Mouse (Mus musculus) stomach, embryonic 14.5 days (tissue): Measurements from ENCODE around the gene Cep112. TPM values are rescaled to one million over a fixed set of nuclear protein-coding genes. Genes with fewer than 3 reads are reported as not detected.

Experiments used
- ATAC-seq: fragments of 200-750 bp; cut with Nextera tagmentation; 2 replicates; pipeline ENCODE4 v1.8.0; 2017; ENCODE audit warnings: low read depth, moderate TSS enrichment; ENCODE audit not compliant: insufficient number of reproducible peaks, insufficient read depth, low FRiP score
- H3K27ac ChIP-seq: fragments of 300-500 bp; sonication (generic); 2 replicates; pipeline ENCODE4 v1.5.1; 2014; ENCODE audit warnings: mild to moderate bottlenecking, low read length, moderate library complexity, mixed read lengths
- H3K27me3 ChIP-seq: fragments of 300-500 bp; sonication (generic); 2 replicates; pipeline ENCODE4 v1.6.1; 2014; ENCODE audit warnings: low read length, control low read depth, mixed read lengths; ENCODE audit not compliant: control insufficient read depth, insufficient read depth
- H3K36me3 ChIP-seq: fragments of 300-500 bp; sonication (generic); 2 replicates; pipeline ENCODE4 v1.6.1; 2014; ENCODE audit warnings: mild to moderate bottlenecking, control low read depth, low read length, moderate library complexity, mixed read lengths; ENCODE audit not compliant: control insufficient read depth, insufficient read depth
- H3K4me1 ChIP-seq: fragments of 300-500 bp; sonication (generic); 2 replicates; pipeline ENCODE4 v1.6.1; 2014; ENCODE audit warnings: low read length, control low read depth, mixed read lengths; ENCODE audit not compliant: control insufficient read depth, insufficient read depth
- H3K4me2 ChIP-seq: fragments of 300-500 bp; sonication (generic); replicated peaks from 2 replicates; pipeline ENCODE4 v1.6.1; 2014; ENCODE audit warnings: low read depth, low read length, control low read depth
- H3K4me3 ChIP-seq: fragments of 300-500 bp; sonication (generic); 2 replicates; pipeline ENCODE4 v1.5.1; 2014; ENCODE audit warnings: low read depth, low read length, control low read depth
- H3K9ac ChIP-seq: fragments of 300-500 bp; sonication (generic); replicated peaks from 2 replicates; pipeline ENCODE4 v1.6.1; 2014; ENCODE audit warnings: low read depth, mild to moderate bottlenecking, control low read depth, low read length, moderate library complexity, mixed read lengths
- H3K9me3 ChIP-seq: fragments of 300-500 bp; sonication (generic); 2 replicates; pipeline ENCODE4 v1.6.1; 2016; ENCODE audit warnings: low read depth, low read length, control low read depth; ENCODE audit not compliant: control insufficient read depth
- WGBS: fragments of 180-500 bp; shearing (Covaris S2); extraction: QIAGEN DNeasy Blood & Tissue Kit; methylation state at CpG from one replicate; pipeline ENCODE4 v1.1.7; 2014; 5-methylcytosine and 5-hydroxymethylcytosine counted together
- polyA plus RNA-seq: library from polyadenylated mRNA; unstranded; fragments of >200 nt; fragmentation: Nextera tagmentation; extraction: Ambion mirVana; gene quantifications from 2 replicates; pipeline ENCODE4 v1.2.1, GENCODE M21; 2014

The Cep112 gene
- 20.6 and 24.1 TPM in 2 replicates for polyA plus RNA-seq

- Histone ChIP-seq H3K4me2 (peak within 1 kb of the TSS; percentile 49), H3K36me3 (no peaks in the 10 kb centered on the region), H3K27me3 (no peaks in the 10 kb centered on the region), H3K4me1 (0 out of 2 replicates have a peak, but pooled peaks cover 3% of the 10 kb centered on the region), H3K4me3 (peak within 1 kb of the TSS; percentile 56), H3K9ac (peak within 1 kb of the TSS; percentile 51), H3K9me3 (no peaks in the 10 kb centered on the region), H3K27ac (peak within 1 kb of the TSS; percentile 16; the same call in 1 of the 2 replicates)
- under 1% methylated on average over 61 of the region's 61 CpGs for WGBS
- peak; percentile 96 for ATAC-seq
Measured at GRCm38 (mm10) chr11:108424889-108425591, at the start of gene Cep112. Cep112 (plus strand) TSS chr11:108425192.

- Histone ChIP-seq H3K27me3 (no peaks in the 10 kb centered on the region), H3K4me3 (no peak overlapping the region), H3K4me2 (no peak overlapping the region), H3K9me3 (no peaks in the 10 kb centered on the region), H3K36me3 (no peaks in the 10 kb centered on the region), H3K27ac (no peak overlapping the region), H3K4me1 (no peaks in the 10 kb centered on the region), H3K9ac (no peak overlapping the region)
- WGBS, result 90% methylated on average over 7 of the region's 7 CpGs
- no peak for ATAC-seq
Measured at GRCm38 (mm10) chr11:108376815-108377214, 48.2 kb upstream of the Cep112 start.

- WGBS, result 34% methylated on average over 19 of the region's 19 CpGs
- Histone ChIP-seq H3K9me3 (no peaks in the 10 kb centered on the region), H3K4me3 (no peak overlapping the region), H3K27ac (no peak overlapping the region), H3K27me3 (no peaks in the 10 kb centered on the region), H3K4me1 (no peaks in the 10 kb centered on the region), H3K36me3 (no peaks in the 10 kb centered on the region), H3K4me2 (no peak overlapping the region), H3K9ac (no peak overlapping the region)
- ATAC-seq, result peak; percentile 82; the same call in 1 of the 2 replicates
Measured at GRCm38 (mm10) chr11:108377680-108378362, 47.2 kb upstream of the Cep112 start.

- Histone ChIP-seq H3K9ac (no peak overlapping the region), H3K9me3 (no peaks in the 10 kb centered on the region), H3K27ac (no peak overlapping the region), H3K4me3 (no peak overlapping the region), H3K36me3 (no peaks in the 10 kb centered on the region), H3K4me1 (no peaks in the 10 kb centered on the region), H3K27me3 (no peaks in the 10 kb centered on the region), H3K4me2 (no peak overlapping the region)
- ATAC-seq, result no peak
- 71% methylated on average over 4 of the region's 4 CpGs for WGBS
Measured at GRCm38 (mm10) chr11:108378363-108378751, 46.6 kb upstream of the Cep112 start.

- ATAC-seq, result no peak
- no peak overlapping the region for H3K4me3 ChIP-seq
- no peak overlapping the region for H3K9ac ChIP-seq
- no peak overlapping the region for H3K4me2 ChIP-seq
- H3K27ac ChIP-seq, result no peak overlapping the region
- no peaks in the 10 kb centered on the region for H3K9me3 ChIP-seq
- WGBS, result 78% methylated on average over 3 of the region's 3 CpGs
- no peaks in the 10 kb centered on the region for H3K27me3 ChIP-seq
- H3K36me3 ChIP-seq, result no peaks in the 10 kb centered on the region
- H3K4me1 ChIP-seq, result no peaks in the 10 kb centered on the region
Measured at GRCm38 (mm10) chr11:108382664-108383063, 42.3 kb upstream of the Cep112 start.

DNA sequence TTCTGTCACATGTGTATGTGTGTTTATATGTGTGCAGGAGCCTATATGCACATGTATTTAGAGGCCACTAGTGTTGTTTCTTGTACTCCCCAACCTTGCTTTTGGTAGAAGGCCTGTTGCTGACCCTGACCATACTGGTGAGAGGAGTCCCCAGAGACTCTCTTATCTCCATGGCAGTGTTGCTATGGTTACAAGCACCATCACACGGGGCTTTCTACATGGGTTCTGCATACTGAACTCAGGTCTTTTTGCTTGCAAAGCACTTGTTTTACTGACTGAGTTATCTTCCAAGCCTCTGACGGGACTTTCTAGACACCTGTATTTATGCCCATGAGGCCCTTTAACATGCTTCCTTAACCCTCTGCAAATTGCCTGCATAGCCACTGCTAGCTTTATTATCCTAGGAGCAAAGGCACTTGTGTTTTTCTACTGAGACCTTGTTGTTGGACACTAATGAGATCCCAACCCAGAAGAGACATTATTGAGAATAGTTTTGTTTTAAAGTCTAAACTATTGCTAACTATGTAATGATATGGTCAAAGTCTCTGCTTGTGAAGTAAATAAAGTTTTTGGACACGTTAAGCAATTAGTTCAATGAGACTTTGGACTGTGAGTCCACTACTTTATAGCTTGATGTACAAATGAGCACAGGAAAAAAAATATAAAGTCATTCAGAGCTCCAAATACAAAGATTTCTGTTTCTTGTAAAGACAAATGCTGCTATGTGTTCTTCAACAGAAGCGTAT, 39.9 kb upstream of the Cep112 start:
- 61% methylated on average over 4 of the region's 4 CpGs for WGBS
- no peak overlapping the region for H3K27ac ChIP-seq
- H3K9ac ChIP-seq, result no peak overlapping the region
- H3K4me1 ChIP-seq, result no peaks in the 10 kb centered on the region
- H3K4me2 ChIP-seq, result no peak overlapping the region
- H3K36me3 ChIP-seq, result no peaks in the 10 kb centered on the region
- H3K27me3 ChIP-seq, result no peaks in the 10 kb centered on the region
- no peak overlapping the region for H3K4me3 ChIP-seq
- no peaks in the 10 kb centered on the region for H3K9me3 ChIP-seq
- no peak for ATAC-seq

- WGBS, result 73% methylated on average over 1 of the region's 1 CpGs
- no peak for ATAC-seq
- H3K9me3 ChIP-seq, result no peaks in the 10 kb centered on the region
Measured at GRCm38 (mm10) chr11:108385666-108386024, 39.3 kb upstream of the Cep112 start.

DNA sequence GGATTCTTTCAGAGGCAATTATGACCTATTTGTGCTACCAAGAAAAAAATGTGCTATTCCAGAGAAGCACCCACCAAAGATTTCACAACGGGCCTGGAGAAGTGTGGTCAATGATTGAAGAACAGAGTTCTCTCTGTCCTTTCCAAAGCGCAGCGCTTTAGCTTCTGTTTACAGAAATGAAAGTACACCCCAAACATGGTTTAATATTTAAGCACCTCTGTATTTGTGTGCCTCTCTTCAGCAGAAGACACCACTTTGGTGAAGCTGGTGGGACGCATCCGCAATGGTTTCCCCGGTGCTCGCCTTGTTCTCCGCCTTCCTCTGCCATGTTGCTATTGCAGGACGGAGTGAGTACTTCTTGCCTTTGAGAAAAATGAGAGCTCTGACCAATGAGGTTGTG, 29.9 kb upstream of the Cep112 start:
- Histone ChIP-seq H3K4me3 (no peak overlapping the region), H3K9ac (no peak overlapping the region), H3K9me3 (no peaks in the 10 kb centered on the region), H3K27ac (no peak overlapping the region), H3K4me1 (no peaks in the 10 kb centered on the region), H3K36me3 (no peaks in the 10 kb centered on the region), H3K27me3 (no peaks in the 10 kb centered on the region), H3K4me2 (no peak overlapping the region)
- no peak for ATAC-seq
- 93% methylated on average over 9 of the region's 9 CpGs for WGBS

More at GRCm38 (mm10) chr11:108385666-108386024, 39.3 kb upstream of the Cep112 start:
- Histone ChIP-seq H3K4me2 (no peak overlapping the region), H3K4me3 (no peak overlapping the region), H3K27ac (no peak overlapping the region), H3K4me1 (no peaks in the 10 kb centered on the region), H3K9ac (no peak overlapping the region), H3K27me3 (no peaks in the 10 kb centered on the region), H3K36me3 (no peaks in the 10 kb centered on the region)
